Mouse (Mus musculus) G1E-ER4 (cell line): ENCODE results near the gene Coa7. TPM values are rescaled to one million over a fixed set of nuclear protein-coding genes. Genes with fewer than 3 reads are reported as not detected.

Source experiments
- GATA1 ChIP-seq: IDR thresholded peaks from one replicate; pipeline ENCODE4 v1.8.0; 2012; ENCODE audit warnings: low read length, inconsistent platforms
- polyA plus RNA-seq: library from polyadenylated mRNA; stranded (reverse); fragments of >175 nt; gene quantifications from 2 replicates; pipeline ENCODE4 v1.2.3, GENCODE M21; 2012

Gene Coa7
- polyA plus RNA-seq, 1 experiment, result 0.78 TPM

DNA sequence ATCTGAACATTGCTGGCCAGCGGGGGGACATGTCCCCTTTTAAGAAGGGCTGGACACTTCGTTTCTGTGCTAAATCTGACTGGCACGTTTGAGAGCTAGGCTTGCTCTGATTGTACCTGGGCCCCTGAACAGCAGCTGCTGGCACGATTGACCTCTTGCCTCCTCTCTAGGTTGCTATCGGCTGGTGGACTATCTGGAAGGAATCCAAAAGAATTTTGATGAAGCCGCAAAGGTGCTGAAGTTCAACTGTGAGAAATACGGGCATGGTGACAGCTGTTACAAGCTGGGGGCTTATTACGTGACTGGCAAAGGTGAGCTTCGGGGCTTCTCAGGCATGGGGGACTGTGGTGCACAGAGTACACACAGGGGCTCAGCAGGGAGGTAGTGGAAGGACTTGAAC is 4.1 kb downstream of the Coa7 start:
- no peak for TF ChIP-seq GATA1

DNA sequence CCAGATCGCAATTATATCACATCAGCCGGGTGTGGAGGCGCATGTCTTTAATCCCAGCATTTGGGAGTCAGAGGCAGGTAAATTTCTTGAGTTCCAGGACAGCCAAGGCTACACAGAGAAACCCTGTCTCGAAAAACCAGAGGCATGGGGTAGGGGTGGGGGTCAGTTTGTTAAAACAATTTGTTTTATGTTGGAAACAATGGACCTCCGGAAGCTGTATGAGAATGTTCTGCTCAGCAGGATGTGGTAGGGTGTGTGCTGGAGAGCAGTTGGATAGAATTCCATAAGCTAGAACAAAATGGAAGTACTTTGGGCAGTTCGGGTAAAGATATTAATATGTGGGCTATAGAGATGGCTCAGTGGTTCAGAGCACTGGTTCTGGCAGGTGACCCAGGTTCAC is 7.5 kb downstream of the Coa7 start:
- TF ChIP-seq GATA1, result no peak

DNA sequence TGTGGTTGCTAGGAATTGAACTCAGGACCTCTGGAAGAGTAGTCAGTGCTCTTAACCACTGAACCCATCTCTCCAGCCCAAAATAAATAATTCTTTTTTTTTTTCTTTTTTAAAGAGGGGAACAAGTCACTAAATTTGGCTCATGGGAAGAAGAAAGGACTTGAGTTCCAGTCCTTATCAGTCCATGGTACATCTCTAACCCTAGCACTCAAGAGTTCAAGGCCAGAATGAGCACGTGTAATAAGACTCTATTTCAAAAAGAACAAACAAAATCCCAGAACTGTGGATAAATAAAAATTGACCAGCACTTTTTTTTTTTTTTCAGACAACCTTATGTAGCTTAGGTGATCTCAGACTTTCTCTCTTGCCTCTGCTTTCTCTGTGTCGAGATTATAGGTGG is 8.8 kb downstream of the Coa7 start:
- no peak for TF ChIP-seq GATA1

DNA sequence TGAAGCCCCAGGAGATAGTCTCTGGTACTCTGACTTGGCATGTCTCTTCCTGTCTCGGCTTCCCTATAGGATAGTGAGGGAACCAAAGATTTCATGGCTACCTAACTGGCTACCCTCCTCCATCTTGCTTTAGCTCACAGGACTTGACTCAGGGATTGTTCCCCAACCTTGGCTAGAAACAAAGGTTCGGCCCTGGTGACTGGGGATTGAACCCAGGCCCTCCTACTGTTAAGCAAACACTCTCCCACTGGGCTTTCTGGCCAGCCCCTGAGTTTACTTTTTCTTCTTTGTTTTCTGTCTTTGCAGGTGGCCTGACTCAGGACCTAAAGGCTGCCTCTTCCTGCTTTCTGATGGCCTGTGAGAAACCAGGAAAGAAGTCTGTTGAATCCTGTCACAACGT is 9.9 kb downstream of the Coa7 start:
- TF ChIP-seq GATA1, result no peak

DNA sequence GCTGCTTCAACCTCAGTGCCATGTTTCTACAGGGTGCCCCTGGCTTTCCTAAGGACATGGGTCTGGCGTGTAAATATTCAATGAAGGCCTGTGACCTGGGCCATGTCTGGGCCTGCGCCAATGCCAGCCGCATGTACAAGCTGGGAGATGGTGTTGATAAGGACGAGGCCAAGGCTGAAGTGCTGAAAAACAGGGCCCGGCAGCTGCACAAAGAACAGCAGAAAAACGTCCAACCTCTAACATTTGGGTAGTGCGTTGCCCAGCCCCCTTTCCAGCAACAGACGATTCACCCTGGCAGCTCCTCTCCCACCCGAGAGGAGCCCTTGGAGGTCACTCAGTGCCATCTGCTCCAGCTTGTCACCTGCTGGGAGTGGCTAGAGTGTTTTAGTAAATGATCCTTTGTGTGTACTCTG is 10.4 kb downstream of the Coa7 start:
- TF ChIP-seq GATA1, result no peak

DNA sequence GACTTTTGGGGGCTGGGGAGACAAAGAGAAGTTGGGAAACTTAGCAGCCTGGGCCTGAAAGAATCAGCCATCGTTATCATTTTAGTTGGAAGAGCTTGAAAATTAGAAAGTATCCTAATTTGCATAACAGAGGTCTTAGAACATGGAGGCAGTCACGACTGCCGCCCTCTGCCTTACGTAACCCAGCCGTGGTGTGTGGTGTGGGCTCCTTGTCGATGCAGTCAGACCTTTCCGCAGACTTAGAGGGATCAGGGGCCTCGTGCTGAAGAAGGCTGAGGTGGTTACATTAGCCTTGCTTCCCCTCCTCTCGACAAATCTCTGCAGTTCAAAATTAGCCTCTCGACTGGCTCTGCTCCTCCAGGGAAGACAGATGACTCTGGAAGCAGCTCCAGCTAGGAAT is 10.9 kb downstream of the Coa7 start:
- TF ChIP-seq GATA1, result no peak

DNA sequence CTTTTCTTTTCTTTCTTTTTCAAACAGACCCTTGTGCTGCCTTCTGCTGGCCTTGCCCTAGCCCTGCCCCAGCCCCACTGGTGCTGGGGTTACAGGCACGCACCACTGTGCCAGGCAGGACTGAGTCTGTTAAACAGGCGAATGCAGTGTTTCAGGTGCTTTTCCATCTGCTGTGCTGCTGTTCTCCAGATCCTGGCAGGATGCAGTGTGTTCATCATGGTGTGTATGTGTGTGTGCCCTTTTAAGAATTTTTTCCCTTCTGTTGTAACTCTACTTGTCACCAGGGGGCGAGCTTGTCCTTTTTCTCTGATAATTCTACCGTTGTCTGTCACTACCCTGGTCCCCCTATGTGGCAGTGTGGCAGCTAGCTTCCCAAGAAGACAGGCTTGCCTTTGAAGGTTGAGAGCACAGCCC is 11.3 kb downstream of the Coa7 start:
- TF ChIP-seq GATA1, result no peak

DNA sequence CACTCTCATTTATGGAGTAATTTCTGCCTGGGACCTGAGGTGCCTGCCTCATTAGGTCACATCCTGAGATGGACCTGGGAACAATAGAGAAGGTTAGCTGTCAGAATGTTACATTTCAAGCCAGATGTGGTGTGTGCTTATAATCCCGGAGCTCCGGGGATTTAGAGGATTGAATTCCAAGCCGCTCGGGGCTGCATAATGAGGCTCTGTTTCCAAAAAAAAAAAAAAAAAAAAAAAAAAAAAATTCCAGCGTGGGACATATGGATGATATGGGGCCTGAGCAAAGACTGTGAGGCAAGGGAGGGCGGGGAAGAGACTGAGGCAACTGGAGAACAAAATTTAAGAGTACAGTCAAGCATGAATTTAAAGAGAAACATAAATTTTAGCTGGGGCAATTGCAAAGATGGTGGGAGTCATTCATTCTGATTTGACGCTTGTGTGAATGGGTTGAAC is 16.7 kb downstream of the Coa7 start:
- no peak for TF ChIP-seq GATA1

DNA sequence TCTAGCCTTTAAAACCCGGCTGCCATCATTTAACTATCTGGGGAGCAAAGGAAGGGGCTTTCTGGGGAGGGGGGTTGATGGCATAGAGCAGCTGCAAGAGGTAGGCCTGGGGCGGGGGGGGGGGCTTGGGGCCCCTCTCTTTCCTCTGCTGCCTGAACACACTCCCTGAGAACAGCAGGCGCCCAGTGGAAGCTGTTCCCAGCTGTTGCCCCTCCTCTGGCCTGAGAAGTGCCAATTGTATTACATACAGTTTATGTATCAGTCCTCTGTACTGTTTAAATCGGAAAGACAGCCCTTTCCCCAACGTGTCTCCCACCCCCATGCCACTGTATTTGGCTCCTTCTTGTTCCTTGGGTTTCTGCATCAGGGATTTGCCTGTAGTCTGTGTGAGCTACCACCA is 17.9 kb downstream of the Coa7 start:
- TF ChIP-seq GATA1, result no peak

DNA sequence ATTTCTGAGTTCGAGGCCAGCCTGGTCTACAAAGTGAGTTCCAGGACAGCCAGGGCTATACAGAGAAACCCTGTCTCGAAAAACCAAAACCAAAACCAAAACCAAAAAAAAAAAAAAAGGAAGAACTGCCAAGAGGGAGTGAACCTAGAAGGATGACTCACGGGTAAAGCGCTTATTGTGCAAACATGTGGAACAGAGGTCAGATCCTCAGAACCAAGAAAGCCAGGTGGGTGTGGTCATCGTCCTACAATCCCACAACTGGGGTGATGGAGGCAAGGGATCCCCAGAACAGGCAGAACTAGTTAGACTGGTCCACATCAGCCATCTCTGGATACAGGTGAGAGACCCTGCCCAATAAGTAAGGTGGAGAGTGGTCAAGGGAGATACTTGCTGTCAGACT is 19.2 kb downstream of the Coa7 start:
- TF ChIP-seq GATA1, result no peak

DNA sequence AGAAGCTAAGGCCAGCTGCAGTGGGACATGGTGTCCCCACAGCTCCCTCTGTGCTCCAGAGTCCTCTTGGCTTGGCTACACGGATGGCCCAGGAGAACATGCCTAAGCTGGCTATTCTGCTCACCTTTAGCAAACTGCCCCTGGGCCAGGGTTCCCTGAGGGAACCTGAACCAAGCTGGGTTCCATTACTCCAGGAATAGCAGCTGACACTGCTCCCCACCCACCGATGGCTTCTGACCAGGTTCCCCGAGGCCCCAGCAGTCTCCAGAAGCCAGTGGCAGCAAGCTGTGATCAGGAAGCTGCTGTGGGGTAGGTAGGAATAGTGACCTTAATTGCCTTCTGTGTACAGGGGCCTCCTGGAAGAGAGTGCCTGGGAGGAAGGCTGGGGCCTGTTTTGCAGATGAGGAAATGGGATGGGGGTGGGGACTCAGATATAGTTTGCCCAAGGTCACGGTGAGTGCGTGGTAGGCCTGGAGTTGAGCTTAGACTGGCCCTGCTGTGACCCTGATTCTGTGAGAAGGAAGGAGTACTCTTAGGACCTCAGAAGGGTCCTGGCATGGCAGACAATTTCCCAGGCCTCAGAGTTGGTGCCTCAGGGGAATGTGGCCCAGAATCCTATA is 20.4 kb downstream of the Coa7 start:
- no peak for TF ChIP-seq GATA1

DNA sequence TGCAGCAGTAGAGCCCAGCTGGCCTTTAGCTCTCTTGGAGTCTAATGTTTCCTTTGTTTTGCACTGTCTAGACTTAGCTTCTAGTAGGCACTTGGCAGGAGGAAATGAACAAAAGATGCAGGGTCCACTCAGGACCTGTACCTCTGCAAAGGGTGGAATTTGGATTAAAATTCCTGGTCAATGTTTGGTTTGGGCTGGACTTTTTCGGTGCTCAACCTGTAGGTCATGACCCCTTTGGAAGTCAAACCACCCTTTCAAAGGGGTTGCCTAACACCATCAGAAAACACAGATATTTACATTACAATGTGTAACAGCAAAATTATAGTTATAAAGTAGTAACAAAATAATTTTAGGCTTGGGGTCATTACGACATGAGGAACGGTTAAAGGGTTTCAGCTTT is 21.1 kb downstream of the Coa7 start:
- no peak for TF ChIP-seq GATA1

DNA sequence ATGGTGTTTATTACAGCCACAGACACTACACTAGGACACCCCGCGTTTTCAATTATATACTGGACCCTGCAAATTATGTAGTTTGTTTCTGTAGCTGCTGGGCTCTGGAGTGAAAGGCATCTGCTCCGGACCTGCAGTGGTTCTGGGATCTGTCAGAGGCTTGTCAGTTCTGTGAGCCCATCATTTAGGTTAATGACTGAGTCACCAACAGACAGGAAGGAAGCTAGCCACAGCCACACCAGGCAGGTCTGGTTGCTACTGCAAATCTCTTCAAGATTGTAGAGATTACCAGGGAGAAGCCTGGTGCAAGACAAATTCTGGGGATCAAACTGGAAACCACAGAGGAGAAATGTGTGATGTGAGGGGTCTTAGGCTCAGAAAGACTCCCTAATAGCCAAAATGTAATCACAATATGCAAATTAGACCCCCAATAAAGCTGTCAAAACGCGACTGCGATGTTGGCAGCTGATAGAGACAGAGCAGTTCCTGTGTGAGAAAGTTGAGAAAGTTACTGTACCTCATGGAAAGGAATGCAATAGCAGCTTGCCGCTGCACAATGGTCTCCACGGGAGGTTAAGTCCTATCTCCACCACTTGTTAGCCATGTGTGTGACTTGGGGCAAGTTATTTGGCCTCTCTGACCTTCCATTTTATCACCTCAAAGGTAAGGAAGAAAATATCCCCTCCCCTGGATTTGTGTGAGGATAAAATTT is 22.1 kb downstream of the Coa7 start:
- no peak for TF ChIP-seq GATA1

DNA sequence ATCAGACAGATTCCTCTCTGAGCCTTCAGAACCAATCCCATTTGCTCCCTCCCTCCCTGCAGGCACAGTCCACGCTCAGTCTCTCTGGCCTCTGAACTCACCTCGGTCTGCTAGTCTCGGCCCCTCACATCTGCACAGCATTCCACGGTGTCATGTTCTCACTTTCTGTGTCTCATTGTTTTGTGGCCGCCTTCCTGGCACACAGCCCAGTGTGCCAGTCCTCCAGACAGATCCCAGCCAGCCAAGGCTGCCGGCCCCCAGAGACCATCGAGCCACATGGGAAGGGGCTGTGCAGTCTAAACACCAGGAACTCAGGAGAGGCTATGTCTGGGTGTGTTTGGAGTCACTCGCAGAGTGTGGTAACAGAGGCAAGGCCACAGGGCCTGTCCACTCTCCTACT is 22.9 kb downstream of the Coa7 start:
- TF ChIP-seq GATA1, result no peak

DNA sequence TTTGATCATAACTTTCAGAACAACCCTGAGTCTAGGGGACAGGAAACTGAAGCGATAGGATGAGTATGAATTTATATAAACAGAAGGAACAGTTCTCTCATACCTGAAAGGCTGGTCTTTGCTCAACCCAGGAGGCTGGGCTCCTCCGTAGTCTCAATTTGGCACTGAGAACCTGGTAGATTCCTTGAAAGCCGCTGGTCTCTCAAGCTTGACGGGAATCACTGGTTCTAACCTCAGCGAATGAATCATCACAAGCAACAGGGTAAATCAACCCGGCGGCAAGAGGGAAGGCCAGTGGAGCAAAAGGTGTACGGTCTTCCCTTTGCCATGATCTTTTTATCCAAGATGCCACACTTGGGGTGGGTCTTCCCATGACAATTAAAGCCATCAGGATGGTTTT is 29.5 kb downstream of the Coa7 start:
- TF ChIP-seq GATA1, result no peak

DNA sequence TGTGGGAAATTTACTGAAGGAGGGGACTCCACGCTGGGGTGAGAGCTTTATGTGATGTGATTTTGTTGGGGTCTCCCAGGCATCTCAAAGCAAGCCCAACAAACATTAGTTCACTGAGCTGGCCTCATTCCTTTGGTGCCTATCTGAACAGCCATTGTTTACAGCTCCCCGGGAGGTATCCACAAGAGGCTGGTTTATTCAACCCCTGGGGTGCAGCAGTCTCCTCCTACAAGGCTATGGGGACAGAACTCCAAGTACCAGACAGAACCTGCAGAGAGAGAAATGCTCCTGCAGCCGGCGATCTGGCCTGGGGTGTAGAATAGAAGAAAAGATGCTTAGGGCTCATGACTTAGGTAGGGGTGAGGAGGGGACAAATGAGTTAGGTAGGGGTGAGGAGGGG is 30.6 kb downstream of the Coa7 start:
- TF ChIP-seq GATA1, result no peak

DNA sequence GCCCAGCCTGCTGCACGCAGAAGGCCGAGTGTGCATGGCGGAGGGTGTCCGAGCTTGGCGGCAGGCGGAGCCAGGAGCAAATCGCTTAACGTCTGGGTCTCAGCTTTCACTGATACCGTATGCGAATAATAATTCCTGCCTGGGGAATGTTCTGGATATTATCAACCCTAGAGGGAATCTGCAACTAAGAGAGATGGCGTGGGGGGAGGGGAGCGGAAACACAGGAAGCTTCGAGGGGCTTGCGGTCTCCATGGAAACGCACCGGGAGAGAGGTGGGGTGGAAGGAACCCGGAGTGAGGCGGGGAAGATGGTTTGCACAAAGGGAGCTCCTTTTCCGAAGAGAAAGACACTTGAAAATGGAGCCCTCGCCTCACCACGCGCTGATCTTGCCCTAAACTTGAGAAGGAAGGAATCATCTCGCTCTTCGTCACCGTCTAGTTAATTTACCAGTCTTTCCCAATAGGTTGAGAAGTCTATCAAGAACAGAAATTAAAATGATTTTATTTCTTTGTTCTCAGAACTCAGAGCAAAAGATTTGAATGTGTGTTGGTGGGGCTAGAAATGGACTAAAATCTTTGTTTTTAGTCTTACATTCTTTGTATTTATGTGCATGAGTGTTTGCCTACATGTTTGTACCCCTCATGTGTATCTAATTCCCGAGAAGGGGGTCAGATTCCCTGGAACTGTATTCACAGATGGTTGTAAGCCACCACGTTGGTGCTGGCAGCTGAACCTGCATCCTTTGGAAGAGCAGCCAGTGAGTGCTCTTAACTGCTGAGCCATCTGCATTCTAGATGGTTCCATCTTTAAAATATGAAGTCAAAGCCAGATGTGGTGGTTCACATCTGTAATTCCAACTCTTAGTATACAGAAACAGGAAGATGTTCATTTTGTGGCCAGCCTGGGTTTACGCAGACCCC is 32.5 kb downstream of the Coa7 start:
- no peak for TF ChIP-seq GATA1
